Mouse (Mus musculus): ENCODE measurements at regions not wholly inside any gene's neighbourhood (a gene's known extent, or its start where the extent isn't known, plus 50 kb on each side); places are given as distances from the start of the nearest gene placed in this dataset.

DNA sequence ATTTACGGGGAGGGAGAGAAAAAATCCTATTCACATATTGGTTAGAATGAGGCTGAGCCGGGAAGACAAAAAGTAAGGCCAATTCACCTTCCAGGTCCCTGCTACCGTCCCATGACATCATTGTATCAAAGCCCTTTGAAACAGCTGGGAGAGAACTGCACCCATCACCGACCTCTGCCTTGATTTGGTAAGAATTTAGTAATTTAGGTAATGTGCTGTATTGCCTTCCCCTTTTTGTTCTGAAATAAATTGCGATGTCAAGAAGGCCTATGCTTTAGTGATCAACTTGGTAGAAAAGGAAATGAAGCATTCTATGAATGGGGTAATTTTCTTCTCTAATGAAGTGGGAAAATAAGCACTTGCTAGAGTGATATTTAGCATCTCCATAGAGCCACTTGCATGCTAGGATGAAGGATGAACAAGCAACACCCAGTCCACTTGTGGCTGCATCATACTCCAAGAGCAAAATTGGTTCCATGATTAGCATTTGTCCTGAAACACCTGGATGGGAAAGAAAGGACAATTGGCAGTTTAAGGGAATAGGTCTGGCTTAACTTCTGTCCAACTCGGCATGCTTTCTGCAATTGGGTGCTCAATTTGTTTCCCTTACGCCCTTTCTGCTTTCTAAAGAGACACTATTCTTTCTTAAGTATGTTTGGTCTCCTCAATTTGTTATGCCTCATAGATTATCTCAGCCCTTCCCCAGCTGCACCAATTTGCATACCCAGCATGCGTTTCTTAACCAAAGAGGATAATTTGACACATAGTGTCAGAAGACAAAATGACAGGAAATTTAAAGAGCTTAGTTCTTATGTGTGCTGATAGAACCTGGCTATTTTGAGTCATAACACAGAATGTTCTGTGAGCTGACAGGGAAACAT lies 114.2 kb upstream of the Kitl start:
- H3K27me3 ChIP-seq, result no peaks in the 10 kb centered on the region
- no peak overlapping the region for H3K4me3 ChIP-seq (replicated peaks)
- H3K27ac ChIP-seq (replicated peaks), result no peak overlapping the region
- H3K4me2 ChIP-seq (replicated peaks), result no peak overlapping the region
- WGBS, result 75% methylated on average over 8 of the region's 8 CpGs
- no peak for ATAC-seq (ENCODE audit: insufficient number of reproducible peaks, low FRiP score, low TSS enrichment, low read depth)
- 0 out of 2 replicates have a peak, but pooled peaks cover 5% of the 10 kb centered on the region for H3K4me1 ChIP-seq
- H3K9ac ChIP-seq, result no peak overlapping the region
- H3K36me3 ChIP-seq, result no peaks in the 10 kb centered on the region
- no peaks in the 10 kb centered on the region for H3K9me3 ChIP-seq (replicated peaks)

GRCm38 (mm10) chr10:99893999-99894398 lies 121.4 kb upstream of the Kitl start:
- H3K4me3 ChIP-seq (replicated peaks), result no peak overlapping the region
- no peak overlapping the region for H3K9ac ChIP-seq
- no peaks in the 10 kb centered on the region for H3K27me3 ChIP-seq
- no peak for ATAC-seq (ENCODE audit: insufficient number of reproducible peaks, low FRiP score, low TSS enrichment, low read depth)
- no peaks in the 10 kb centered on the region for H3K4me1 ChIP-seq
- 18% methylated on average over 3 of the region's 3 CpGs for WGBS
- H3K27ac ChIP-seq (replicated peaks), result no peak overlapping the region
- H3K36me3 ChIP-seq, result no peaks in the 10 kb centered on the region
- H3K4me2 ChIP-seq (replicated peaks), result no peak overlapping the region
- no peaks in the 10 kb centered on the region for H3K9me3 ChIP-seq (replicated peaks)

DNA sequence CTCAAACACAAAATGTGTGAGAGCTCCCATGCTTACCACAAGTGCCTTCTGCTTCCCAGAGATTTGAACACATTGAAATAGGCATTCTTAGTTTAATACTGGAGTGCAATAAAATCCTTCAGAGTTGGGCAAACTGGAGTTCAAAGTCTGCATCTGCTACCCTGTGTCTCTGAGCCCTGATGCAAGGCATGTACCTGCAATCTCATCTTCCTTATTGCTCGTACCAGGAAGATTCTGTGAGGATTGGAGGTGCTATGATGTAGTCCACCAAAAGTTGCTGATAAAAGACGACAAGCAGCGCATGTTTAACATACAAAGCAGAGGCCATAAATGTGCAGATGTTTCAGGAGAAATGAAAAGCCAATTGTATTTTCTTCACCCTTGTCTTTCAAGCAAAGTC lies 123.5 kb upstream of the Kitl start:
- no peak overlapping the region for H3K9ac ChIP-seq
- ATAC-seq (ENCODE audit: insufficient number of reproducible peaks, low FRiP score, low TSS enrichment, low read depth), result no peak
- 83% methylated on average over 3 of the region's 3 CpGs for WGBS

GRCm38 (mm10) chr10:99881901-99882300 lies 122.4 kb upstream of the Csl start:
- no peaks in the 10 kb centered on the region for H3K4me1 ChIP-seq
- H3K36me3 ChIP-seq, result no peaks in the 10 kb centered on the region
- H3K9me3 ChIP-seq (replicated peaks), result no peaks in the 10 kb centered on the region
- 63% methylated on average over 2 of the region's 2 CpGs for WGBS
- no peak overlapping the region for H3K27ac ChIP-seq (replicated peaks)
- H3K4me3 ChIP-seq (replicated peaks), result no peak overlapping the region
- no peak overlapping the region for H3K4me2 ChIP-seq (replicated peaks)
- no peak for ATAC-seq (ENCODE audit: insufficient number of reproducible peaks, low FRiP score, low TSS enrichment, low read depth)
- H3K9ac ChIP-seq, result no peak overlapping the region
- H3K27me3 ChIP-seq, result no peaks in the 10 kb centered on the region

More for the DNA sequence above, 123.5 kb upstream of the Kitl start:
- Histone ChIP-seq H3K9me3 (replicated peaks) (no peaks in the 10 kb centered on the region), H3K4me2 (replicated peaks) (no peak overlapping the region), H3K36me3 (no peaks in the 10 kb centered on the region), H3K27ac (replicated peaks) (no peak overlapping the region), H3K27me3 (no peaks in the 10 kb centered on the region), H3K4me3 (replicated peaks) (no peak overlapping the region), H3K4me1 (no peaks in the 10 kb centered on the region)

- Histone ChIP-seq H3K36me3 (no peaks in the 10 kb centered on the region), H3K4me2 (replicated peaks) (no peak overlapping the region), H3K4me3 (replicated peaks) (no peak overlapping the region), H3K27ac (replicated peaks) (no peak overlapping the region), H3K27me3 (no peaks in the 10 kb centered on the region), H3K4me1 (no peaks in the 10 kb centered on the region), H3K9me3 (replicated peaks) (no peaks in the 10 kb centered on the region), H3K9ac (no peak overlapping the region)
- ATAC-seq (ENCODE audit: insufficient number of reproducible peaks, low FRiP score, low TSS enrichment, low read depth), result no peak
- WGBS, result 55% methylated on average over 5 of the region's 5 CpGs
Measured at GRCm38 (mm10) chr10:99879362-99879761, 119.9 kb upstream of the Csl start.

- WGBS, result 66% methylated on average over 1 of the region's 1 CpGs
- no peak for ATAC-seq (ENCODE audit: insufficient number of reproducible peaks, low FRiP score, low TSS enrichment, low read depth)
- peaks cover 5% of the 10 kb centered on the region; the same call in 1 of the 2 replicates for H3K4me1 ChIP-seq
- H3K27ac ChIP-seq (replicated peaks), result no peak overlapping the region
- no peak overlapping the region for H3K4me3 ChIP-seq (replicated peaks)
- H3K27me3 ChIP-seq, result no peaks in the 10 kb centered on the region
- no peak overlapping the region for H3K4me2 ChIP-seq (replicated peaks)
- no peaks in the 10 kb centered on the region for H3K9me3 ChIP-seq (replicated peaks)
- no peak overlapping the region for H3K9ac ChIP-seq
- no peaks in the 10 kb centered on the region for H3K36me3 ChIP-seq
Measured at GRCm38 (mm10) chr10:99864711-99865110, 105.3 kb upstream of the Csl start.

DNA sequence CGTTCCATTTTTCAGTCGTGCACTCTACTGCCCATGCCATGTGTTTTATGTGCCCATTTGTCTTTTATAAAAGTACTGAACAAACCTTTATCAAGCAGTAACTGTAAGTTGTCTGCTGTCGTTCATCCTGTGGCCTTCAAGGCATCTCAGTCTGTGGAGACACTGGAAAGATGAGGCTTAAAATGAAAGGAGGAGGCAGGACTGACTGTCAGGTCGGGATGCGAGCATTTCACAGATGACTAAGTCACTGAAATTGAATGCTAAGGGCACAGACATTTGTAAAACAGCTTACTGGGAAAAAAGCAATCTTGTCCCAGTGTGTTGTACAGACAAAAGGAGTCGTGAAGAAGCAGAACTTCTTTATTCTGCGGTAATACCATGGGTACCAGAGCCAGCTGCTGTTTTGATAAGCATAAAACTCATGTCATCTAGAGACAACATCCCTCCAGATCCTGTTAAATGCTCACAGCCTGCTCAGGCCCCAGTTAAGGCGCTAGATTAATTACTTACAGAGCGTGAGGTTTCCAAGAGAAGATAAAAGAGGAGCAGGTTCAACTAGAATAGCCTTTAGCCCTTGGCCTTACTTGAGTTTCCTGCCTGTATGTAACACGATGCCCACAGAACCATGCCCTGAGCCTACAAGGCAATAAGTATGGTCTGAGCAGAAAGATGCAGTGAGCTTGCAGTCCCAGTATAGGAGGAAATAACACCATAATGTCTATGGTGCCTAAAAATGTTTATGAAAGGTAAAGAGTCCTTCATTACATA lies 101.0 kb upstream of the Csl start:
- H3K4me2 ChIP-seq (replicated peaks), result no peak overlapping the region
- no peak for ATAC-seq (ENCODE audit: insufficient number of reproducible peaks, low FRiP score, low TSS enrichment, low read depth)
- WGBS, result 40% methylated on average over 10 of the region's 10 CpGs
- no peaks in the 10 kb centered on the region for H3K27me3 ChIP-seq
- peaks cover 5% of the 10 kb centered on the region; the same call in 1 of the 2 replicates for H3K4me1 ChIP-seq
- no peaks in the 10 kb centered on the region for H3K9me3 ChIP-seq (replicated peaks)
- no peak overlapping the region for H3K4me3 ChIP-seq (replicated peaks)
- no peak overlapping the region for H3K27ac ChIP-seq (replicated peaks)
- no peak overlapping the region for H3K9ac ChIP-seq
- no peaks in the 10 kb centered on the region for H3K36me3 ChIP-seq

- ATAC-seq (ENCODE audit: insufficient number of reproducible peaks, low FRiP score, low TSS enrichment, low read depth), result no peak
- Histone ChIP-seq H3K4me3 (replicated peaks) (no peak overlapping the region), H3K4me1 (no peaks in the 10 kb centered on the region), H3K4me2 (replicated peaks) (no peak overlapping the region), H3K36me3 (no peaks in the 10 kb centered on the region), H3K9ac (no peak overlapping the region), H3K9me3 (replicated peaks) (no peaks in the 10 kb centered on the region), H3K27ac (replicated peaks) (no peak overlapping the region), H3K27me3 (no peaks in the 10 kb centered on the region)
- 87% methylated on average over 5 of the region's 5 CpGs for WGBS
Measured at GRCm38 (mm10) chr10:99844110-99844509, 84.7 kb upstream of the Csl start.

GRCm38 (mm10) chr10:99841167-99841843 lies 81.8 kb upstream of the Csl start:
- Histone ChIP-seq H3K9me3 (replicated peaks) (no peaks in the 10 kb centered on the region), H3K4me1 (no peaks in the 10 kb centered on the region), H3K36me3 (no peaks in the 10 kb centered on the region), H3K9ac (no peak overlapping the region), H3K4me3 (replicated peaks) (no peak overlapping the region), H3K27me3 (no peaks in the 10 kb centered on the region), H3K4me2 (replicated peaks) (no peak overlapping the region), H3K27ac (replicated peaks) (no peak overlapping the region)
- WGBS, result 81% methylated on average over 10 of the region's 10 CpGs
- no peak for ATAC-seq (ENCODE audit: insufficient number of reproducible peaks, low FRiP score, low TSS enrichment, low read depth)

DNA sequence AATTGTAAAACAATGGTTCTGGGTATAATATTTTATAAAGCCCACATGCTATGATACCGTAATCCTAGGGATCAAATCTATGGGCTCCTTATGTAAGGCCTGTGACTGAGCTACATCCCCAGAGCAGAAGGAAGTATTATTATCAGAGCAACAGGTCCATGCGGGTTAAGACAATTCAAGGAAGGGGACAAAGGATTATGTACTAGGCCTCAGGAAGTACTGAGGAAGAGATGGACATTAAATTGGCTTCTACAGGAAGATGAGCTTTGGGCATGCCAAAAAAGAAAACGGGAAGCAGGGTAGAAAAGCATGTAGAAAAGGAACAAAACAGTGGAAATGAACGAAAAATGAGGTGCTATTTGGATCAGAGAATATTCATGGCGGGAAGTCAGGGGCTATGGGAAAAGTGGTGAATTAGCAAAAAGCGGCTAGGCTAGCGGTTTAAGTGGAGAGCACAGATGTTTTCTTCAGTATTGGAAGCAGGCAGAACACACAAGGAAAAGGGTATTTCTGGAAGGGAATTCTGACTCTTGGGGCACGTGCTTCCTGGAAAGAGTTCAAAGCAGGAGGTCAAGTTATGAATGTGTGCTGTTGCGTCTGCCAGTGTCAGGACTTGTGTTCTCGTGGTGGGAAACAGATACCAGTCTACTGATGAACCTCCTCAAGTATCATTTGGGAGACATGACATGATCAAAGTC lies 80.9 kb upstream of the Csl start:
- H3K27ac ChIP-seq (replicated peaks), result no peak overlapping the region
- H3K36me3 ChIP-seq, result no peaks in the 10 kb centered on the region
- H3K9me3 ChIP-seq (replicated peaks), result no peaks in the 10 kb centered on the region
- no peak overlapping the region for H3K4me2 ChIP-seq (replicated peaks)
- 68% methylated on average over 10 of the region's 10 CpGs for WGBS
- no peaks in the 10 kb centered on the region for H3K4me1 ChIP-seq
- no peak overlapping the region for H3K9ac ChIP-seq
- no peaks in the 10 kb centered on the region for H3K27me3 ChIP-seq
- ATAC-seq (ENCODE audit: insufficient number of reproducible peaks, low FRiP score, low TSS enrichment, low read depth), result no peak
- H3K4me3 ChIP-seq (replicated peaks), result no peak overlapping the region
